Mouse (Mus musculus) adrenal gland, postnatal 36 days (tissue): ENCODE results near the gene Hapln4. TPM values are rescaled to one million over a fixed set of nuclear protein-coding genes. Genes with fewer than 3 reads are reported as not detected.
A peak's percentile ranks its signal among the peaks of the same experiment; 100 is the strongest.

Experiments
- DNase-seq, 2 experiments: peaks; one replicate each; pipeline ENCODE4 v3.0.0; 2021; ENCODE audit warnings: mixed read lengths in 1 of 2
- total RNA-seq, 2 experiments: library from RNA; stranded (reverse); gene quantifications; 2 replicates each; pipeline ENCODE4 v1.2.3; 2021

Hapln4 gene
- total RNA-seq, 2 experiments from 2014 or later, result 0.33 to 0.50 TPM

- DNase-seq, result no peak
Measured at GRCm38 (mm10) chr8:70099276-70099675, 16.0 kb downstream of the Hapln4 start.

GRCm38 (mm10) chr8:70100241-70100640 is 17.0 kb downstream of the Hapln4 start:
- DNase-seq, result no peak

- DNase-seq, result peak; percentile 25 to 60
Measured at GRCm38 (mm10) chr8:70104506-70104905, 21.2 kb downstream of the Hapln4 start.

- DNase-seq, result no peak
Measured at GRCm38 (mm10) chr8:70104922-70105321, 21.7 kb downstream of the Hapln4 start.

DNA sequence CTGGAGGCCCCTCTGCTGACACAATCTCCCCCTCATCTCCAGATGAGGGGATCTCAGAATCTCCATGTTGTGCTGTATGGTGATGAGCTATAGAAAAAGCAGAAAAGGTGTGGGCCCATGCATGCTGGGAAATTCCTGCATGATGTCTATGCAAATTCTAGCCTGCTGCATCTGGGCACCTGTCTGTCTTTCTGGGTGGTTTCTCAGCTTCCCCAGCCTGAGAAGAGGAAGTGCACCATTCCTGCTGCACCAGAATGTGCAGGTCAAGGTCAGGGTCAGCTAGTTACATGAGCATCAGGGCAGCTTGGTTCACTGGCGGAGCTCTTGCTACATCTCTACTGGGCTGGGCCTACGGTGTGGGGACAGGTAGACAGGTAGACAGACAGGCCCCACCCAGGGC is 27.2 kb downstream of the Hapln4 start:
- no peak for DNase-seq

DNA sequence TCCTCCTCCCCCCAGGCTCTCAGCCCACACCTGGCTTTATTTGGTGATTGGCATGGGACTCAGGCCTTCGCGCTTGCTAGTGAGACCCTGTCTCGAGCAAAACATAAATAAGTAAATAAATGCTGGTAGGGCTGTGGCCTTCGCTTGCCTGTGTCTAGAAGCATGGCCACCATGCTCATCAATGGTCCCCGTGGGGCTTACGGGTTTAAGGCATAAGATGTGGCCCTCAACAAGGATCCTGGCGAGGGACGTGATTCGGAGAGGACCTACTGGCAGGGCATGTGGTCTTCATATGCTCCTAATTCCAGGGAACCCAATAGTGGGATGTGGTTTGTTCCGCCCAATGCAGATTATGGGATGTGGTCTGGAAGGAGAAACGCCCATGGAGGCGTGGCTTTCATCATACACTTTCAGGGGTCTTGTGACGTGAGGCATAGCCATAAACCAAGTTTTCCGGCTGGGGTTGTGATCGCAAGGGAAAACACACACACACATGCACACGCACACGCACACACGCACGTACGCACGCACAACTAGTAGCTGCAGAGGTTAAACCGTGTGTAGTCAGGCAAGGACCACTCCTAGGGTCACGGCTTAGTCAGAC is 28.0 kb downstream of the Hapln4 start:
- DNase-seq, result no peak

- peak in 1 of 2 experiments; percentile 16 for DNase-seq
Measured at GRCm38 (mm10) chr8:70112401-70113016, 29.3 kb downstream of the Hapln4 start.

DNA sequence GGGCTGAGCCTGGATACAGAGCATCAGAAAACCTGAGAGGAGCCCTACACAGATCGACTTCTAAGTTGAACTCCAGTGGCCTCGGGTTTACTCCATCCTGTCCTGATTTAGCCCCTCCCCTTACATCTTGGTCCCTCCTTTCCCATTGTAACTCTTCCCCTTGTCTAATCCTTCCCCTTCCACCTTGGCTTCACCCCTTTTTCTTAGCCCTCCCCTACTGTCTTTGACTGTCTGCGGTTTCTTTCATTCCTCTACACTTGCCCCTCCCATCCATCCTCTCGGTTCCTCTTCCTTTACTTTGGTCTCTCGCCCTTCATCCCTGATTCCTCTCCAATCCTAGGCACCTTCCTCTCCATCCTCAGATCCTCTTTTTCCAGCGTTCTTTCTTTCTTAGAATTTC is 31.2 kb downstream of the Hapln4 start:
- no peak for DNase-seq

DNA sequence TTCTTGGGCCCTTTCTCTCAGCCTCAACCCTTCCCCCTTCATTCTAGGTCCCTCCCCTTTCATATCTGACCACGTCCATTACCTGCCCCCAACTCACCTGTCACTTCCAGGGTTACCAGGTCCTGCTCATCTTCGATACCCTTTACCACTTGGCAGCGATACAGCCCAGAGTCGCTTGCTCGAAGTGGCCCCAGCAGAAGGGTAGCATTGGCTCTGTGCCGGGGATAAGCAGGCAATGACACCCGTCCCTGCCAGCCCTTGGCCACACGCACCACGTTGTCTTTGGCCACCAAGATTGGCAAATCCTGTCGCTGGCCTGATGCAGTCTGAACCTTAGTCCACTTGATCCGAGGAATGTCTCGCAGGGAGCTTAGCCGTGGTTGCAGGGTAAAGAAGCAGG is 31.6 kb downstream of the Hapln4 start:
- peak in 1 of 2 experiments; percentile 36 for DNase-seq

DNA sequence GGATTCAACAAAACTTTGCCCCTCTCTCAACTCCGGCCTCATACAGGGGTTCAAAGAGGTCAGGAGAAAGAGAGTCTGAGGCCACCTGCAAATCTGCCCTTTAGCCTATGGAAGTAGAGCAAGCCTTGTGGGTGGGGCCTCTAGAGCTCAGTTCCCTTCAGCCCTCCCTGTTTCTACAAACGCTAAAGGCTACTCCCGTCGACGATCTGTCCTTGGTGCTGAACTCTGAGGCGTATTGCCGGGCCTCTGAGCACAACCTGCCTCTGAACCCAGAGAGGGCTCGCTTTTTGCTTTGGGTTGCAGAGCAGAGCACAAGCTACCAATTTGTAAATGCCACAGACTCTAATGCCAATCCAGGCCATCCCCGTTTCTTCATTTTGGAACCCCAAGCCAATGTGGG is 34.4 kb downstream of the Hapln4 start:
- DNase-seq, result peak; percentile 60 to 68

GRCm38 (mm10) chr8:70118726-70119700 is 35.8 kb downstream of the Hapln4 start:
- no peak for DNase-seq

DNA sequence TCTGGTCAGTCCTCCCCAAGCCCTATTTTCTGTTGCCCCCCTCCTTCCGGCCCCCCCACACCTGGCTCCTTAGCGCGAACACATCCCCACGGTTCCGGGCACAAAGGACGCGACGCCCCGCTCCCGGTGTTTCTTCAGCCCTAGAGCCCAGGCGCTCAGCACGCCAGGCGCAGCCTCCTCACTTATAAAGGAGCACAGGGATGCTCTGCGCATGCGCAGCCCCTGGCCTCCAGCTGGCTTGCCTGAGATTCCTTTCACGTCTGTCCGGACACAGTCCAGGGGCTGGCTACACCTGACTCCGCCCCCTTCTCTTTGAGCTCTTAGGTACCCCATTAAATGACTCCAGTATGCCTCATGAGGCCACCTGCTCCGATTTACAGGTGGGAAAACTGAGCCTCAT is 37.4 kb downstream of the Hapln4 start, which contains the start of gene Ncan:
TSS of gene Ncan (minus strand) at position 207 of the 400 bp plus-strand sequence.
- peak; percentile 67 to 79 for DNase-seq

DNA sequence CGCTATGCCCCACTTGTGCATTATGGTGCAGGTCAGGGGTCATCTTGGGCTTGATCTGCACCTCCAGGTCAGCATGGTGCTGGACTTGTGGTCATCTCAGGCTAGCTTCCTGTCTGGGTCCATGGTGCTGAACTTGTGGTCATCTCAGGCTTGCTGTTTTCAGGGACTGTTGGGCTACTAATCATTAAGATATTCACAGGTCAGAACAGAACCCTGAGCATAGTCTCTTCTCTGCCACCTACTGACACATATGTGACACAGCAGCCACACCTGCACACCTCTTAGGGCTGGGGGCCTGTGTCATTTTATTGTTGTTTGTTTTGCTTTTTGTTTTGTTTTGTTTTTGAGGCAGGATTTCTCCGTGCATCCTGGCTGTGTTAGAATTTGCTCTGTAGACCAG is 39.6 kb downstream of the Hapln4 start:
- DNase-seq, result no peak

DNA sequence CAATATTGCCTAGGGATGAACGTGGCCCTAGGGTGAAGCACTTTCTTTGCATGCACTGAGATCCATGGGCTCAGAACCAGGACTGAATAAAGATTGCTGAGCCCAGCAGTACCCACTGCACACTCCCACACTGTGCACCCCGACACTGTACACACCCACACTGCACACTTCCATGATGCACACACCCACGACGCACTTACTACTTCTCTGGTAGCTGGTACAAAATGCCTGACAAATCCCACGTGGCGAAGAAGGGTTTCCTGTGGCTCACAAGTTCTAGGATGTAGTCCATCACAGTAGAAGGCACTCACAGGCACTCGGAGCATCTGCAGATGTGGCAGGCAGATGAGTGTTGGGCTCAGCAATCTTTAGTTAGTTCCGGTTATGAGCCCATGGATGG is 41.7 kb downstream of the Hapln4 start:
- no peak for DNase-seq

- peak; percentile 71 to 73 for DNase-seq
Measured at GRCm38 (mm10) chr8:70128435-70128834, 45.2 kb downstream of the Hapln4 start.

- DNase-seq, result peak; percentile 46 to 64
Measured at GRCm38 (mm10) chr8:70129309-70129952, 46.2 kb downstream of the Hapln4 start.

DNA sequence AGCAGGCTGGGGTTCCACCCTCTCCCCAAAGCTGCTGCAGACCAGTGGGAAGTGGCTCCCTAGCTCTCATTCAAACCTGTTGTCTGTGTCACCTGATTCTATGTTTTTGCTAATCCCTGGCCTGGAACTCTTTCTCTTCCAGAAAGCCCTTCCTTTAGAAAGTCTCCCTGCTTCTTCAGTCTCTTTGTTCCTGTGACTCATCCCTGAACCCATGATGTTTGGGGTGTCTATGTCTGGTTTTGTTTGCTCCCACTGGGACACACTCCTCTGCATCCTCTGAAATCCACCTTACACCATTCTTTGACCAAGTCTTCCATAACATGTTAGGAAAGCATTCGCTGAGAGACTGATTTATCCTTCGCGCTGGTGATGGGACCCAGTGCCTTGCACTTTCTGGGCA is 46.8 kb downstream of the Hapln4 start:
- DNase-seq, result no peak

DNA sequence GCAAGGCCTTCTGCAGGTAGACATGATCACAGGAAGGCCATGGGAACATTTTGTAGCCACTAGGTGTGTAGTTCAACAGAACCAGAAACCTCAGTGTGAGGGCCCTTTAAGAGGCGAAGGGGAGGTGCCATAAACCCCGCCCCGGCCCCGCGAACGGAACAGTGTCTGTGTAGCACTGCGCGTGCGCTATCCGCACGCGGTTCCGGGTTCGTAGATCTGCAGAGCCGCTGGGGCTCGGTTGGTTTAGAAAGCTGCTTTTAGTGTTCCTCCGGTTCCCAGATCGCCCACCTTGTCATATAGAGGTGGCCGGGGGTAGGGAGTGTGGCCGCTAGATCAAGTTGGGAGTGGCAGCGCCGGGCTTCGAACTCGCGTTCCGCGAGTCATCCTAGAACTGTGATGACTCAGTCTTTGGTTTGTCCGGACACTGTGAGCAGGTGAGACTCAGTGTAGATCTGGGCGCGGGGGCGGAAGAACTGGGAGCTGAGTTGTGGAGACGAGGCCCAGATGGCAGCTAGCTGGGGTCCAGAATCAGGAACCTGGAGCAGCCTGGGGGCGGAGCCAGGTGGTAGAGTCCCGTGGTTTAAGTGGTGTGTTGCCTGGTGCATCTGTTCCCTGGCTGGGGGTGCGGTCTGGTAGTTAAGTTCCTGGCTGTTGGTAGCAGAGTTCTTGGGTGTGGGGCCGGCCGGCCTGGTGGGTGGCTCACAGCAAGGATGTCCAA is 48.1 kb downstream of the Hapln4 start, which contains the start of gene Nr2c2ap:
TSS of gene Nr2c2ap (plus strand) at position 168 of the 718 bp plus-strand sequence.
- peak; percentile 88 to 94 for DNase-seq

- no peak for DNase-seq
Measured at GRCm38 (mm10) chr8:70134086-70134485, 50.8 kb downstream of the Hapln4 start.

GRCm38 (mm10) chr8:70134931-70135330 is 51.7 kb downstream of the Hapln4 start:
- DNase-seq, result no peak

- DNase-seq, result no peak
Measured at GRCm38 (mm10) chr8:70136591-70136990, 53.3 kb downstream of the Hapln4 start.
